Mouse (Mus musculus) hindbrain, embryonic 10.5 days (tissue): ENCODE measurements around the gene Adamtsl2. TPM values are rescaled to one million over a fixed set of nuclear protein-coding genes. Genes with fewer than 3 reads are reported as not detected.

ENCODE experiments used
- DNase-seq: peaks from one replicate; pipeline ENCODE4 v3.0.0-alpha.2; 2017; ENCODE audit warnings: low spot score
- H3K27ac ChIP-seq: fragments of 300-500 bp; sonication (generic); 2 replicates; pipeline ENCODE4 v1.5.1; 2016; ENCODE audit warnings: mild to moderate bottlenecking, moderate library complexity
- H3K27me3 ChIP-seq: fragments of 300-500 bp; sonication (generic); 2 replicates; pipeline ENCODE4 v1.6.1; 2016; ENCODE audit warnings: mild to moderate bottlenecking; ENCODE audit not compliant: poor library complexity, insufficient read depth, severe bottlenecking
- H3K36me3 ChIP-seq: fragments of 300-500 bp; sonication (generic); 2 replicates; pipeline ENCODE4 v1.6.1; 2016; ENCODE audit warnings: mild to moderate bottlenecking, moderate library complexity
- H3K4me1 ChIP-seq: fragments of 300-500 bp; sonication (generic); replicated peaks from 2 replicates; pipeline ENCODE4 v1.6.1; 2016; ENCODE audit warnings: mild to moderate bottlenecking
- H3K4me3 ChIP-seq: fragments of 300-500 bp; sonication (generic); 2 replicates; pipeline ENCODE4 v1.5.1; 2016; ENCODE audit warnings: mild to moderate bottlenecking, moderate library complexity
- H3K9me3 ChIP-seq: fragments of 300-500 bp; sonication (generic); 2 replicates; pipeline ENCODE4 v1.6.1; 2016; ENCODE audit warnings: mild to moderate bottlenecking, moderate library complexity
- WGBS: fragments of 180-500 bp; shearing (Covaris S2); methylation state at CpG from one replicate; pipeline ENCODE4 v1.1.7; 2016; 5-methylcytosine and 5-hydroxymethylcytosine counted together
- polyA plus RNA-seq: library from polyadenylated mRNA; unstranded; fragments of >200 nt; fragmentation: Nextera tagmentation; extraction: Ambion mirVana; gene quantifications from 2 replicates; pipeline ENCODE4 v1.2.1, GENCODE M21; 2016

The Adamtsl2 gene
- polyA plus RNA-seq, 1 experiment from 2014 or later = 7.0 TPM

DNA sequence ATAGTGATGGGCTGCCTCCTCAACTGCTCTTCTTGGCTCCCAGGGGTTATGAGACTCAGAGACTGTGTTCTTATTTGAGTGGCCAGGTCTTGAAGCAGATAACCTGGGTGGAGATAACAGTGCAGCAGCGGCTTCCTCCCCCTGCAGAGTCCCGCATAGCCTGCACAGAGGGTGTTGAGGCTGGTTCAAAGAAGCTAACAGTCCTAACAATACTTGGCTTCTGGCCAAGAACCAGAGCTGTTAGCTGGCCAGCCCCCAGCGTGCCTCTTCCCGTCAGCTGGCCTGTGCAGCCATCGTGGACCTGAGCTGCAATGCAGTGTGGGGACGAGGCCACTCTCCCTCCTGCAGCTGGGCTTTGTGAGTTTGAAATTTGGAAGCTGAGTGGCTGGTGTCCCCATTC, 18.6 kb downstream of the Adamtsl2 start:
- Histone ChIP-seq H3K9me3 (no peaks in the 10 kb centered on the region), H3K4me1 (peaks cover 32% of the 10 kb centered on the region), H3K36me3 (no peaks in the 10 kb centered on the region), H3K27me3 (peaks cover 6% of the 10 kb centered on the region; the same call in 1 of the 2 replicates), H3K4me3 (no peak overlapping the region), H3K27ac (no peak overlapping the region)
- 46% methylated on average over 6 of the region's 6 CpGs for whole genome bisulfite sequencing
- DNase-seq = no peak

DNA sequence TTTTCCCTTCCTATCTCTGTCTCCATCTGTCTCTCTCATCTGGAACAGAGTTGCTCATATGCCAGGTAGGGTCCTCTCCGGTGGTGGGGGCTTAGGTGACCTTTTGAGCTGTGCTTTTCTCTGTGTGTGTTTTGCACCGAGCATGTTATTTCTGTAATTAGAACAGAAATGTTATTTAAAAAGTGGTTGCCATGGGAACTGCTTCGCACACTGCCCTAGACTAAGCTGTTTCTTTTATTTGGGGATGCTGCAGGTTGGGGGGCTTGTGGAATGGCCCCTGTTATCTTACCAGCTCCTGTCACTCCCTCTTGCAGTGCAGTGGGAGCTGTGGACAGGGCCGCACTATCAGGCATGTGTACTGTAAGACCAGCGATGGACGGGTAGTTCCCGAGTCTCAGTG, 24.4 kb downstream of the Adamtsl2 start:
- Histone ChIP-seq H3K27me3 (peaks cover 26% of the 10 kb centered on the region; the same call in 1 of the 2 replicates), H3K9me3 (no peaks in the 10 kb centered on the region), H3K27ac (peak overlapping the region; percentile 40; the same call in 1 of the 2 replicates), H3K4me3 (no peak overlapping the region), H3K36me3 (no peaks in the 10 kb centered on the region), H3K4me1 (peaks cover 41% of the 10 kb centered on the region)
- no peak for DNase-seq
- WGBS = 74% methylated on average over 7 of the region's 7 CpGs

DNA sequence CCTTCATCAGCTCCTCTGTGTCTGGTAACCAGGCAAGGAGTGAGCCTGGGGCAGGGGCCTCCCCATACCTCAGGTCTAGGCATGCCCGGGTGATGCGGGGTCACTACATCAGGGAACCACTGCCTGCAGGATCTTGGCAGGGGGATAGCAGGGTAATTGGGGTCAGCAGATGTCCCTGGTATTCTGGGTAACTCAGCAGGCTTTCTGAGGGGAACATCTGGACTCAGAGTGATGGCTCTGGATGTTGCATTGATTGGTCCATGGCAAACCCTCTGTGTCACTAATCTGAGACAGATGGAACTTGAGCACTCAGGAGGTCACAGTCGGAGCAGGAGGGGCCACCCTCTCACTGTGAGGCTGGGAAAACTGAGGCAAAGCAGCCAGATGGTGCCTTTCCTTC, 27.6 kb downstream of the Adamtsl2 start:
- Histone ChIP-seq H3K36me3 (no peaks in the 10 kb centered on the region), H3K27ac (no peak overlapping the region; the same call in 1 of the 2 replicates), H3K4me1 (peaks cover 54% of the 10 kb centered on the region), H3K4me3 (no peak overlapping the region), H3K27me3 (peaks cover 37% of the 10 kb centered on the region; the same call in 1 of the 2 replicates), H3K9me3 (no peaks in the 10 kb centered on the region)
- DNase-seq = peak; percentile 50
- WGBS = 51% methylated on average over 3 of the region's 3 CpGs

DNA sequence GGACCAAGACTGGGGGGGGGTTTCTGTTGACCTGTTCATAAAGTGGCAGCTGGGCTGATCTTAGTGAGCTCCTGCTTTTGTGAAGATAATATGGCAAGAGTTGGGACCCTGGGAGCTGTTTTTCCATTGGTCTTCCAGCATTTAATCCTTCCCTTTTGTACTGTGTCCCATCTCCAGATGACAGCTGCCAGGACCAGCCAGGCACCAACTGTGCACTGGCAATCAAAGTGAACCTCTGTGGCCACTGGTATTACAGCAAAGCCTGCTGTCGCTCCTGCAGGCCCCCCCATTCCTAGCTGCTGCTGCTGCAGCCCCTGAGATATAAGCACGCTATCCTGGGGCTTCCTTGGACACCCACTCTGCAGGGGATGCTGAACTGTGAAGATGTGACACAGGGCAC, 29.0 kb downstream of the Adamtsl2 start:
- WGBS = 69% methylated on average over 2 of the region's 2 CpGs
- Histone ChIP-seq H3K4me1 (peaks cover 61% of the 10 kb centered on the region), H3K36me3 (no peaks in the 10 kb centered on the region), H3K9me3 (no peaks in the 10 kb centered on the region), H3K27ac (peak overlapping the region; percentile 12; the same call in 1 of the 2 replicates), H3K4me3 (no peak overlapping the region), H3K27me3 (peaks cover 37% of the 10 kb centered on the region; the same call in 1 of the 2 replicates)
- no peak for DNase-seq

DNA sequence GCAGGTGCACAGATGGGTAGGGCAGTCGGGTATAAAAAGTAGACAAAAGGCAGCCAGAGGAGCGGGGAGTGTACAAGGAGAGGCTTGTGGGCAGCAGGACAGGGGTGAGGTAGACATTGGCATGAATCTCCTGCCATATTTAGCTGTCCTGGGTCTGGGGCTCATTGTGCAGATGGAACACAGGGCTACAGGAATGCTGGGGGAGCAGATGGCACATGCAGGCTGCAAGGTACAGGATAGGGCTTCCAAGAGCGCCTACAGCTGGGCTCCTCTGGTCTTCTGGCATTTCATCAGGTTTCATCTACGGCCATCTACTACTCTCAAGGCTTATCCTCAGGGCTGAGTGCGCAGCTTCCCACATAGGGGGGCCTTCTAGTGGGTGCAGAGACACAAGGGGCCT, 29.9 kb downstream of the Adamtsl2 start:
- Histone ChIP-seq H3K9me3 (no peaks in the 10 kb centered on the region), H3K4me1 (peaks cover 53% of the 10 kb centered on the region), H3K27ac (no peak overlapping the region), H3K4me3 (no peak overlapping the region), H3K27me3 (peaks cover 37% of the 10 kb centered on the region; the same call in 1 of the 2 replicates), H3K36me3 (no peaks in the 10 kb centered on the region)
- no peak for DNase-seq
- 87% methylated on average over 5 of the region's 5 CpGs for WGBS

DNA sequence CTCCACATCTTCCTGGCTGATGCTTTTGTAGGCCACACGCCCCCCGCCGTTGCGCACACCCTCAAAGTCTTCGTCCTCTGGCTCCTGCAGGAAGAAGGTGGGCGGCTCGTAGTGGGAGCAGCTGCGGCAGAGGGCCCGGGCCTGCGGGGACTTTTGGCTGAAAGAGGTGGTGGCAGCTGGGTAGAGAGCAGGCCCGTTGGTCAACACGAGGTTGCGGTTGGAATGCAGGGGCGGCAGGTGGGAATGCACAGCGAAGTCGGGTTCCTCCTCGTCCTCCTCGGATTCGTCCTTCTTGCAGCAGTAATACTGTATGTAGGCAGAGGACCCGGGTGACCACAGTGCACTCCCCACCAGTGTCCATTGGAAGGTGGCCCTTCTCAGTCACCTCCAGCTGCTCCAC, 33.4 kb downstream of the Adamtsl2 start:
- Histone ChIP-seq H3K4me1 (peaks cover 28% of the 10 kb centered on the region), H3K9me3 (no peaks in the 10 kb centered on the region), H3K27me3 (peaks cover 25% of the 10 kb centered on the region; the same call in 1 of the 2 replicates), H3K36me3 (no peaks in the 10 kb centered on the region), H3K4me3 (no peak overlapping the region), H3K27ac (no peak overlapping the region; the same call in 1 of the 2 replicates)
- WGBS = 73% methylated on average over 20 of the region's 20 CpGs
- no peak for DNase-seq

- Histone ChIP-seq H3K4me3 (no peak overlapping the region), H3K27ac (no peak overlapping the region), H3K36me3 (no peaks in the 10 kb centered on the region), H3K4me1 (peaks cover 22% of the 10 kb centered on the region), H3K9me3 (no peaks in the 10 kb centered on the region), H3K27me3 (peaks cover 23% of the 10 kb centered on the region; the same call in 1 of the 2 replicates)
- 88% methylated on average over 10 of the region's 10 CpGs for whole genome bisulfite sequencing
- DNase-seq = no peak
Observed at GRCm38 (mm10) chr2:27114169-27114568, 35.0 kb downstream of the Adamtsl2 start.

GRCm38 (mm10) chr2:27118452-27118851, 39.3 kb downstream of the Adamtsl2 start:
- H3K27me3 ChIP-seq = peaks cover 13% of the 10 kb centered on the region
- H3K27ac ChIP-seq = no peak overlapping the region
- no peak overlapping the region for H3K4me3 ChIP-seq
- no peaks in the 10 kb centered on the region for H3K9me3 ChIP-seq
- peaks cover 31% of the 10 kb centered on the region for H3K4me1 ChIP-seq
- DNase-seq = no peak
- WGBS = 65% methylated on average over 4 of the region's 4 CpGs
- H3K36me3 ChIP-seq = no peaks in the 10 kb centered on the region

GRCm38 (mm10) chr2:27119766-27120165, 40.6 kb downstream of the Adamtsl2 start:
- peaks cover under 1% of the 10 kb centered on the region; the same call in 1 of the 2 replicates for H3K9me3 ChIP-seq
- H3K36me3 ChIP-seq = no peaks in the 10 kb centered on the region
- H3K4me3 ChIP-seq = no peak overlapping the region
- peaks cover 33% of the 10 kb centered on the region for H3K4me1 ChIP-seq
- no peak overlapping the region; the same call in 1 of the 2 replicates for H3K27ac ChIP-seq
- DNase-seq = no peak
- WGBS = 80% methylated on average over 2 of the region's 2 CpGs
- peaks cover 19% of the 10 kb centered on the region for H3K27me3 ChIP-seq

DNA sequence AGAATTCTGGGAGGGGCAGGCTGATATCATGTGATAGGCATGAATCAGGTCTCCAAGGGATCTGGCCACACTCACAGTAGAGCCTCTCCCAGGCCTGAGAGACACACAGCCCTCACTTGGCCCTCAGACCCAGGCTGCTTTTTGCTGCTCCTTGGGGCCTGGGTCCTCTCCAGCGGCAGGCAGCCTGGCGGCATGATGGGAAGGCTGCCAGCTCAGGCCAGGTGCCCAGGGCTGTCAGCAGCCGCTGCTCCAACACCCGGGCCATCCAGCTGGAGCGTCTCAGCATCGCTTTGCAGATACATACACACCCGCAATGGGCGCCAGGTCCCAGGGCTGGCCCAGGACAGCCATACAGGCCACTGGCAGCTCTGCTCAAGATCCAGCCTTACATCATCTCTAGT, 41.1 kb downstream of the Adamtsl2 start:
- Histone ChIP-seq H3K4me3 (no peak overlapping the region), H3K27ac (no peak overlapping the region; the same call in 1 of the 2 replicates), H3K27me3 (peaks cover 19% of the 10 kb centered on the region), H3K36me3 (no peaks in the 10 kb centered on the region), H3K9me3 (peaks cover 3% of the 10 kb centered on the region; the same call in 1 of the 2 replicates), H3K4me1 (peaks cover 33% of the 10 kb centered on the region)
- DNase-seq = no peak
- WGBS = 91% methylated on average over 8 of the region's 8 CpGs

- 46% methylated on average over 9 of the region's 9 CpGs for WGBS
- peak overlapping the region; percentile 66 for H3K27ac ChIP-seq
Observed at GRCm38 (mm10) chr2:27121626-27122355, 42.6 kb downstream of the Adamtsl2 start.

GRCm38 (mm10) chr2:27122578-27122977, 43.4 kb downstream of the Adamtsl2 start:
- 21% methylated on average over 9 of the region's 9 CpGs for WGBS
- peaks cover 26% of the 10 kb centered on the region for H3K27me3 ChIP-seq
- no peaks in the 10 kb centered on the region for H3K36me3 ChIP-seq
- H3K9me3 ChIP-seq = peaks cover 3% of the 10 kb centered on the region; the same call in 1 of the 2 replicates
- peak; percentile 38 for DNase-seq
- peaks cover 37% of the 10 kb centered on the region for H3K4me1 ChIP-seq
- H3K27ac ChIP-seq = peak overlapping the region; percentile 66
- no peak overlapping the region for H3K4me3 ChIP-seq

More at GRCm38 (mm10) chr2:27121626-27122355, 42.6 kb downstream of the Adamtsl2 start:
- DNase-seq = peak; percentile 34
- Histone ChIP-seq H3K9me3 (peaks cover 3% of the 10 kb centered on the region; the same call in 1 of the 2 replicates), H3K27me3 (peaks cover 20% of the 10 kb centered on the region), H3K4me1 (peaks cover 37% of the 10 kb centered on the region), H3K4me3 (no peak overlapping the region), H3K36me3 (no peaks in the 10 kb centered on the region)

DNA sequence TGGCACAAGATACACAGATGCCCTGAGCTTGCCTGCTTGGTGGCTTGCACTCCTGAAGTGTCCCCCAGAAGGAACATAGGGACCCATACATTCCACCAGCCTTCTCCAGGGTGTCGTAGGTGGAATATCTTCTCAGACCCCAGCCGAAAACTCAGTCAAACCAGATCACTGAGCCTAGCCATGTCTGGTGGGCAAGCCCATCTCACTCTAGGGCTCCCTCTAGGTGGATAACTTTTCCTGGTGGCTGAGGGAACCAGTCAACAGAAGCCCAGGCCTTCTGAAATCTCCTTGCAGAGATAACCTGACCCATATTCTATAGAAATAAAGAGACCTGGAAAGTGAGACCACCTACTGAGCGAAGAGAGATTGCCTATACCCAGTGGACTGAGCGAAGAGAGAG, 43.9 kb downstream of the Adamtsl2 start:
- Histone ChIP-seq H3K27me3 (peaks cover 24% of the 10 kb centered on the region), H3K27ac (peak overlapping the region; percentile 66), H3K4me1 (peaks cover 37% of the 10 kb centered on the region), H3K4me3 (no peak overlapping the region), H3K36me3 (no peaks in the 10 kb centered on the region), H3K9me3 (peaks cover 3% of the 10 kb centered on the region; the same call in 1 of the 2 replicates)
- WGBS = 84% methylated on average over 4 of the region's 4 CpGs
- DNase-seq = no peak
